Mouse (Mus musculus) MEL (cell line): Measurements from ENCODE around the gene Map6. TPM values are rescaled to one million over a fixed set of nuclear protein-coding genes. Genes with fewer than 3 reads are reported as not detected.

Source experiments
- DNase-seq: peaks from one replicate; pipeline ENCODE4 v3.0.0; 2011; ENCODE audit warnings: low read depth, low spot score
- H3K27ac ChIP-seq: 2 replicates; pipeline ENCODE4 v1.5.1; 2012; ENCODE audit warnings: low read depth, mild to moderate bottlenecking, control low read depth, low read length, moderate library complexity; ENCODE audit not compliant: control insufficient read depth
- H3K27me3 ChIP-seq, 2 experiments: fragments of 150-350 bp in 1 of 2; sonication (generic) in 1 of 2; 2 replicates each; pipeline ENCODE4 v1.6.1; 2012; ENCODE audit warnings: low read length in 2 of 2, mild to moderate bottlenecking in 2 of 2, improper control_type of control experiment in 1 of 2, moderate library complexity in 1 of 2; ENCODE audit not compliant: insufficient read depth in 2 of 2, control insufficient read depth in 1 of 2
- H3K36me3 ChIP-seq, 2 experiments: 2 replicates each; pipeline ENCODE4 v1.6.1; 2012 to 2014; ENCODE audit warnings: low read length in 2 of 2, improper control_type of control experiment in 1 of 2, inconsistent platforms in 1 of 2, mild to moderate bottlenecking in 1 of 2; ENCODE audit not compliant: insufficient read depth in 2 of 2, control insufficient read depth in 1 of 2
- H3K4me1 ChIP-seq, 2 experiments: fragments of 150-350 bp in 1 of 2; sonication (generic) in 1 of 2; 2 replicates each; pipeline ENCODE4 v1.6.1; 2012; ENCODE audit warnings: low read length in 2 of 2, improper control_type of control experiment in 1 of 2, mild to moderate bottlenecking in 1 of 2; ENCODE audit not compliant: insufficient read depth in 2 of 2, control insufficient read depth in 1 of 2
- H3K4me3 ChIP-seq, 2 experiments: fragments of 150-350 bp in 1 of 2; sonication (generic) in 1 of 2; 2 replicates each; pipeline ENCODE4 v1.5.1; 2012; ENCODE audit warnings: low read depth in 2 of 2, low read length in 2 of 2, mild to moderate bottlenecking in 2 of 2, moderate library complexity in 2 of 2, control low read depth in 1 of 2, improper control_type of control experiment in 1 of 2; ENCODE audit not compliant: control insufficient read depth in 1 of 2, insufficient read depth in 1 of 2
- H3K79me2 ChIP-seq: 2 replicates; pipeline ENCODE4 v1.6.1; 2012; ENCODE audit warnings: mild to moderate bottlenecking, low read length, moderate library complexity; ENCODE audit not compliant: control insufficient read depth, poor library complexity, insufficient read depth
- H3K9ac ChIP-seq: 2 replicates; pipeline ENCODE4 v1.6.1; 2012; ENCODE audit warnings: low read depth, mild to moderate bottlenecking, control low read depth, low read length, moderate library complexity; ENCODE audit not compliant: control insufficient read depth, poor library complexity, severe bottlenecking
- H3K9me3 ChIP-seq: fragments of 150-350 bp; sonication (generic); replicated peaks from 2 replicates; pipeline ENCODE4 v1.6.1; 2012; ENCODE audit warnings: mild to moderate bottlenecking, low read length, improper control_type of control experiment, moderate library complexity; ENCODE audit not compliant: insufficient read depth
- BHLHE40 ChIP-seq: IDR thresholded peaks from 2 replicates; pipeline ENCODE4 v1.6.1; 2012; ENCODE audit warnings: low read depth, mild to moderate bottlenecking, inconsistent platforms, low read length, improper control_type of control experiment, borderline replicate concordance
- ELF1 ChIP-seq: IDR thresholded peaks from 2 replicates; pipeline ENCODE4 v1.6.1; 2014; ENCODE audit warnings: low read depth, mild to moderate bottlenecking, inconsistent platforms, low read length, improper control_type of control experiment, moderate library complexity
- EP300 ChIP-seq, 2 experiments: IDR thresholded peaks; 2 replicates each; pipeline ENCODE4 v1.6.1; 2011; ENCODE audit warnings: improper control_type of control experiment in 2 of 2, low read length in 2 of 2, low read depth in 1 of 2, mild to moderate bottlenecking in 1 of 2
- GABPA ChIP-seq: IDR thresholded peaks from 2 replicates; pipeline ENCODE4 v1.6.1; 2012; ENCODE audit warnings: low read depth, mild to moderate bottlenecking, inconsistent platforms, low read length, improper control_type of control experiment, moderate library complexity
- HCFC1 ChIP-seq: IDR thresholded peaks from 2 replicates; pipeline ENCODE4 v1.6.1; 2012; ENCODE audit warnings: low read depth, mild to moderate bottlenecking, inconsistent platforms, low read length, improper control_type of control experiment, moderate library complexity
- KAT2A ChIP-seq: conservative IDR thresholded peaks from 2 replicates; pipeline ENCODE4 v1.6.1; 2012; ENCODE audit warnings: low read depth, low read length, improper control_type of control experiment, inconsistent platforms
- MAZ ChIP-seq: IDR thresholded peaks from 2 replicates; pipeline ENCODE4 v1.6.1; 2012; ENCODE audit warnings: low read depth, mild to moderate bottlenecking, inconsistent platforms, low read length, improper control_type of control experiment
- MYB ChIP-seq: IDR thresholded peaks from 2 replicates; pipeline ENCODE4 v1.6.1; 2011; ENCODE audit warnings: mild to moderate bottlenecking, low read depth, low read length, improper control_type of control experiment
- POLR2A ChIP-seq, 2 experiments: IDR thresholded peaks; 2 replicates each; pipeline ENCODE4 v1.6.1; 2011 to 2012; ENCODE audit warnings: low read length in 2 of 2, mild to moderate bottlenecking in 2 of 2, control low read depth in 1 of 2, improper control_type of control experiment in 1 of 2, low read depth in 1 of 2, moderate library complexity in 1 of 2; ENCODE audit not compliant: control insufficient read depth in 1 of 2, insufficient read depth in 1 of 2, poor library complexity in 1 of 2
- POLR2AphosphoS2 ChIP-seq: IDR thresholded peaks from 2 replicates; pipeline ENCODE4 v1.6.1; 2011; ENCODE audit warnings: low read length, improper control_type of control experiment
- POLR2AphosphoS5 ChIP-seq: IDR thresholded peaks from 2 replicates; pipeline ENCODE4 v1.6.1; 2012; ENCODE audit warnings: low read depth, borderline replicate concordance, mild to moderate bottlenecking, inconsistent platforms, low read length, moderate library complexity, mixed read lengths
- SIN3A ChIP-seq: IDR thresholded peaks from 2 replicates; pipeline ENCODE4 v1.6.1; 2012; ENCODE audit warnings: low read length, improper control_type of control experiment, inconsistent platforms
- TAL1 ChIP-seq: IDR thresholded peaks from 2 replicates; pipeline ENCODE4 v1.6.1; 2012; ENCODE audit warnings: mild to moderate bottlenecking, inconsistent platforms, low read length, moderate library complexity, mixed read lengths
- TCF12 ChIP-seq: IDR thresholded peaks from 2 replicates; pipeline ENCODE4 v1.6.1; 2014; ENCODE audit warnings: low read depth, mild to moderate bottlenecking, inconsistent platforms, low read length, improper control_type of control experiment, moderate library complexity
- USF1 ChIP-seq: IDR thresholded peaks from 2 replicates; pipeline ENCODE4 v1.6.1; 2014; ENCODE audit warnings: low read depth, mild to moderate bottlenecking, inconsistent platforms, low read length, improper control_type of control experiment, moderate library complexity
- ZMIZ1 ChIP-seq: IDR thresholded peaks from 2 replicates; pipeline ENCODE4 v1.6.1; 2012; ENCODE audit warnings: low read depth, mild to moderate bottlenecking, inconsistent platforms, low read length, improper control_type of control experiment, moderate library complexity
- polyA plus RNA-seq, 2 experiments: library from polyadenylated mRNA; stranded (reverse) in 1 of 2; unstranded in 1 of 2; fragments of >175 nt in 1 of 2; fragments of >200 nt in 1 of 2; gene quantifications; 2 replicates each; pipeline versions ENCODE4 v1.2.1 to v1.2.4; 2012; ENCODE audit warnings: low replicate concordance in 2 of 2, low read depth in 1 of 2; ENCODE audit not compliant: insufficient read length in 2 of 2, insufficient read depth in 1 of 2, missing spikeins in 1 of 2
- total RNA-seq: library from RNA; depleted of rRNA; stranded (reverse); fragments of 300-350 nt; gene quantifications from 2 replicates; pipeline ENCODE4 v1.2.3, GENCODE M21; 2012

Map6 gene
- total and polyA plus RNA-seq, 3 experiments, result not detected

DNA sequence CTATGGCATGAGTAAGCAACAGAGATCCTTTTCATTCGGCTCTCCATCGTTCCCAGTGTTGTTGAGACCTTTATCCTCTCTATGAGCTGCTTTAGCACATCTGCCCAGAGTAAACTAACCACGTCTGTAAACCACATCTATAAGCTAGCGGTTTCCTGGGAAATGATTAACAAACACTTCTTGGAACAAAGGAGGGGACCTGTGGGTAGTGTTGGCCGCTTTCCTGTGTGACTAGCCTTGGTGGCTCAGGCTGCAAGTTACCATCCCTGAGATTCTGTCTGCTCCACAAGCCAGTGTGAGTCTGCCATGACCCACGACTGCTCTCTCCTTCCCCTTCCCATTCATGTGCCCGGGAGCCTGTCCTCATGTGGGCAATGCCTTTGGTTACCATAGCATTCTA is 44.2 kb downstream of the Map6 start:
- H3K79me2 ChIP-seq, result no peaks in the 10 kb centered on the region
- TF ChIP-seq GABPA (no peak), BHLHE40 (no peak)
- TF ChIP-seq, all 39 proteins: peak for 0
- Histone ChIP-seq H3K9me3 (no peaks in the 10 kb centered on the region), H3K9ac (no peak overlapping the region), H3K4me1 (no peaks in the 10 kb centered on the region), H3K4me3 (no peak overlapping the region), H3K27ac (no peak overlapping the region), H3K27me3 (peaks cover 0 to 9% of the 10 kb centered on the region in 2 experiments; a peak in 3 of 4 replicates), H3K36me3 (no peaks in the 10 kb centered on the region)
- no peak for DNase-seq

DNA sequence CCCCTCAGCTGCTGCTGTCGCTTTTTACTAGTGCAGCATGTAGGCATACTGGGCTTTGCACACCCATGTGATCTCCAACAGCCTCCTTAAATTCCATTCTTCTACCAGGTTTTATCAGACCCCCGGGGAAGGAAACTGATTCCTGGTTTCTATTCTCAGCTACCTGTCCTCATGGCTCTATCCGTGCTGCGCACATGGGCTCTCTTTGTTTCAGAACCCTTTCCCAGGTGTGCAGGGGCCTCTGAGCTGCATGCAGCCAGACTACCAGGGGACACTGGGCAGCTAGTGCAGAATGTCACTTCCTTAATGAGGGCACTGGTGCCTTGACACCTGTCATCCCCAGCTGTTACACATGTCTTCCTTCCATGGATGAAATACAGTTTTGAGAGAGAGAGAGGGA is 44.8 kb downstream of the Map6 start:
- H3K4me1 ChIP-seq, result no peaks in the 10 kb centered on the region
- H3K9ac ChIP-seq, result no peak overlapping the region
- no peaks in the 10 kb centered on the region for H3K79me2 ChIP-seq
- no peak overlapping the region for H3K27ac ChIP-seq
- H3K36me3 ChIP-seq, result no peaks in the 10 kb centered on the region
- H3K4me3 ChIP-seq, result no peak overlapping the region
- no peak for TF ChIP-seq ZMIZ1
- no peak for TF ChIP-seq EP300 (IDR thresholded peaks at IDR 0.05; ENCODE audit: low read depth in 1 of 2, low read length in 2 of 2)
- no peak for TF ChIP-seq POLR2A (IDR thresholded peaks at IDR 0.05; ENCODE audit: control insufficient read depth in 1 of 2, insufficient read depth in 1 of 2, low read depth in 1 of 2, low read length in 2 of 2, poor library complexity in 1 of 2)
- no peak for TF ChIP-seq GABPA
- H3K9me3 ChIP-seq, result no peaks in the 10 kb centered on the region
- peaks cover 0 to 8% of the 10 kb centered on the region in 2 experiments; a peak in 3 of 4 replicates for H3K27me3 ChIP-seq
- no peak for DNase-seq

DNA sequence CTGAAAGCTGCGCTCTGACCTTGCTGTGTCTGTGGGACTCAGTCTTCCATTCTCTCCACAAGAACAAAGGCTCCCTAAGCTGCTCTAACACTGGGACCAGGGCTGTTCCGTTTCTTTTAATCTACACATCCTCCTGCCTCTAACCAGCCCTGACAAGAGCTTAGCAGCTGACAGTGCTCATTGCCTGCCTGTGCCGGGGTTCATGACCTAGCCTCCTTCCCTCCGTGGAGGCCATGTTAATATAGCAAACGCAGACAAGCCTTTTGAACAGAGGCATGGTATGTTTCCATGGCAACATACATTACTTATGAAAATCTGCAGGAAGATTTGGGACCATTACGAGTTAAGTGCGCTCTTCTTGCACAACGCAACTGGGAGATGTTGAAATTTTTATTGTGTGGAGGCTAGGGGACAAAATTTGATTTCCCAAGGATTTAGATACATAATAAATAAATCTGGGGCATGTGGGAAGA is 45.5 kb downstream of the Map6 start:
- H3K27me3 ChIP-seq, result peaks cover 0 to 6% of the 10 kb centered on the region in 2 experiments; a peak in 3 of 4 replicates
- H3K9ac ChIP-seq, result no peak overlapping the region
- no peak for DNase-seq
- H3K4me3 ChIP-seq, result no peak overlapping the region
- H3K4me1 ChIP-seq, result no peaks in the 10 kb centered on the region
- H3K79me2 ChIP-seq, result no peaks in the 10 kb centered on the region
- TF ChIP-seq MAZ, result no peak
- TF ChIP-seq TCF12, result no peak
- no peak for TF ChIP-seq BHLHE40
- no peak for TF ChIP-seq ELF1
- no peak for TF ChIP-seq SIN3A
- no peak for TF ChIP-seq HCFC1
- TF ChIP-seq ZMIZ1, result no peak
- TF ChIP-seq POLR2AphosphoS2, result no peak
- no peak for TF ChIP-seq TAL1
- TF ChIP-seq MYB, result no peak
- TF ChIP-seq POLR2AphosphoS5, result no peak
- TF ChIP-seq KAT2A, result no peak
- no peak for TF ChIP-seq USF1
- H3K9me3 ChIP-seq, result no peaks in the 10 kb centered on the region
- no peaks in the 10 kb centered on the region for H3K36me3 ChIP-seq
- no peak overlapping the region for H3K27ac ChIP-seq
